Mouse (Mus musculus): ENCODE results near the gene Sik2. TPM values are rescaled to one million over a fixed set of nuclear protein-coding genes. Genes with fewer than 3 reads are reported as not detected.

Gene Sik2
- polyA plus RNA-seq, 1 experiment = 9.9 TPM

DNA sequence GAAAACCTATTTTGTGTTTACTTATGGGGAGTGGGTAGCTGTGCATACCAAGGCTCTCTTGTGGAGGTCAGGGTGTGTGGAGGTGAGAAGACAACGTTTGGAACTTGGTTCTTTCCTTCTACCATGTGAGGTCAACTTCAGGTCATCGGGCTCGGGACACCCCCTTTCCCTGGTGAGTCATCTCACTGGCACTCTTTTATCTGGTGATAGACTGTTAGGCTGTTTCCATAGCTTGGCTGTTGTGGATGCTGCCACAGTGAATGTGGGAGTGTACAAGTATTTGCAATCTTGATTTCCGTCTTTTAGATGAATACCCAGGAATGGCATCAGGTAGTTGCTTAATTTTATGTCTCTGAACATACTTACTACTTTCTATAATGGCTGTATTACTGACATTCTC lies 6.9 kb upstream of the Sik2 start:
- Histone ChIP-seq H3K27me3 (ENCODE audit: control insufficient read depth, insufficient read depth, low read length) (no peaks in the 10 kb centered on the region), H3K27ac (ENCODE audit: insufficient read depth, low read depth, low read length) (no peak overlapping the region), H3K4me3 (ENCODE audit: low read depth, low read length) (no peak overlapping the region), H3K4me1 (ENCODE audit: control insufficient read depth, insufficient read depth, insufficient read length, low read length) (no peaks in the 10 kb centered on the region), H3K36me3 (ENCODE audit: control insufficient read depth, insufficient read depth, low read length) (no peaks in the 10 kb centered on the region)
- no peak for TF ChIP-seq CTCF (IDR thresholded peaks at IDR 0.05; ENCODE audit: extremely low read depth, insufficient read length, insufficient replicate concordance, low read depth, low read length)
- no peak for TF ChIP-seq POLR2A (IDR thresholded peaks at IDR 0.05; ENCODE audit: low read depth, low read length)
- WGBS = 8% methylated on average over 4 of the region's 4 CpGs

GRCm38 (mm10) chr9:51013644-51014043 lies 4.8 kb upstream of the Sik2 start:
- Histone ChIP-seq H3K4me1 (ENCODE audit: control insufficient read depth, insufficient read depth, insufficient read length, low read length) (no peaks in the 10 kb centered on the region), H3K27me3 (ENCODE audit: control insufficient read depth, insufficient read depth, low read length) (no peaks in the 10 kb centered on the region), H3K36me3 (ENCODE audit: control insufficient read depth, insufficient read depth, low read length) (no peaks in the 10 kb centered on the region), H3K27ac (ENCODE audit: insufficient read depth, low read depth, low read length) (no peak overlapping the region), H3K4me3 (ENCODE audit: low read depth, low read length) (no peak overlapping the region)
- 82% methylated on average over 1 of the region's 1 CpGs for WGBS
- TF ChIP-seq POLR2A (IDR thresholded peaks at IDR 0.05; ENCODE audit: low read depth, low read length) = no peak

- TF ChIP-seq POLR2A (IDR thresholded peaks at IDR 0.05; ENCODE audit: low read depth, low read length) (no peak), CTCF (IDR thresholded peaks at IDR 0.05; ENCODE audit: extremely low read depth, insufficient read length, insufficient replicate concordance, low read depth, low read length) (no peak)
Measured at GRCm38 (mm10) chr9:51009656-51009950, 730 bp upstream of the Sik2 start.

DNA sequence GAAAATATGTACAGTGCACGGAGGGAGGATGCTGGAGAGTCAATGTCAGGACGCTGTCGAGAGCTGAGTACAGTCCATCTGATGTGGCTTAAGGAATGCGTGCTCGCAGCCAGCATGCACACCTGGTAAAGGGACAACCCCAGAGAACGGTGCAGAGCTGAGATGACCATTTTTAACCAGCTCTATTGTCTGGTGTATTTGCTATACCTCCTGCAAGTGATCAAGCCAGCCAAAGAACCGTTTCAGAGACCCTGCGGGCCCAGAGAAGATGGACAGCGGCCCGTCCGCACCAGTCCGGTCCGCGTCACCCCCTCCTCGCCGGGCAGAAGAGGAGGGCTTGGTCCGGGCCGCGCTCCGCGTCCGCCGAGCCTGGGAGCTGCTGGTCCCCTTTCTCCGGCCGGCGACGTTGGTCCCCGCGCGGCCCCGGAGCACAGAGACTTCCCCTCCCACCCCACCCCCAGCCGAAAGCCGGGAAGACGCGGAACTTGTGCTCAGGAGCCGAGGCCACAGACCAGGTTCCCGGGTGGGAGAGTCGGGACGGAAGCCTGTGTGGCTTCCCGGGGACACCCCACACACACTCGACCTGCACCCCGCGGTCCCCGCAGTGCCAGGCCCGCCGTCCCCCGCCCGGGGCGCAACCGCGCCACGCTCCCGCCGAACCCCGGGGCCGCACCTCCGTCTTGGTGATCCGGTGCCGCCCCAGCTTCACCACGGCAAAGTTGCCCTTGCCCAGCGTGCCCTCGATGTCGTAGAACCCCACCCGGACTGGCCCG lies 619 bp downstream of the Sik2 start:
- no peak for TF ChIP-seq CTCF (IDR thresholded peaks at IDR 0.05; ENCODE audit: extremely low read depth, insufficient read length, insufficient replicate concordance, low read depth, low read length)
- TF ChIP-seq POLR2A (IDR thresholded peaks at IDR 0.05; ENCODE audit: low read depth, low read length) = no peak

More at GRCm38 (mm10) chr9:51009656-51009950, 730 bp upstream of the Sik2 start:
- Histone ChIP-seq H3K4me3 (ENCODE audit: low read depth, low read length) (no peak overlapping the region), H3K27ac (ENCODE audit: insufficient read depth, low read depth, low read length) (no peak overlapping the region), H3K36me3 (ENCODE audit: control insufficient read depth, insufficient read depth, low read length) (no peaks in the 10 kb centered on the region), H3K4me1 (ENCODE audit: control insufficient read depth, insufficient read depth, insufficient read length, low read length) (no peaks in the 10 kb centered on the region), H3K27me3 (ENCODE audit: control insufficient read depth, insufficient read depth, low read length) (no peaks in the 10 kb centered on the region)
- 7% methylated on average over 6 of the region's 6 CpGs for WGBS

DNA sequence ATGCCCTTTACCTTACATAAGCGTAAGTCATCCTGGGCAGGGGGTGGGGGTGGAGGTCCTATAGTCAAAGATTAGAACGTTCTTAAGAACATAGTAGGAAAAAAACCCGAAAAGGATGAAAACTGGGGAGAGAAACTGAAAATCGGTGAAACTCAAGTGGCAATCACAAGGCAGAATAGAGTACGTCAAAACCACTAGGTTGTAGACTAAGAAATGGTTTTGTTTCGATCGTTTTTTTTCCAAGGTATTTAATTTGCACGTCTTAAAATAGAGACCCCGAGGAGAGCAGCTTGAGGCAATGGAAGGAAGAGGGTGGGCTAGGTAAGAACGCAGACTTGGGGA lies 1.2 kb downstream of the Sik2 start:
- Histone ChIP-seq H3K36me3 (ENCODE audit: control insufficient read depth, insufficient read depth, low read length) (no peaks in the 10 kb centered on the region), H3K4me1 (ENCODE audit: control insufficient read depth, insufficient read depth, insufficient read length, low read length) (no peaks in the 10 kb centered on the region), H3K27ac (ENCODE audit: insufficient read depth, low read depth, low read length) (no peak overlapping the region), H3K4me3 (ENCODE audit: low read depth, low read length) (peak overlapping the region; percentile 99), H3K27me3 (ENCODE audit: control insufficient read depth, insufficient read depth, low read length) (no peaks in the 10 kb centered on the region)
- TF ChIP-seq CTCF (IDR thresholded peaks at IDR 0.05; ENCODE audit: extremely low read depth, insufficient read length, insufficient replicate concordance, low read depth, low read length) (no peak), POLR2A (IDR thresholded peaks at IDR 0.05; ENCODE audit: low read depth, low read length) (no peak)
- 17% methylated on average over 10 of the region's 10 CpGs for WGBS

More for the DNA sequence above, 619 bp downstream of the Sik2 start:
- H3K36me3 ChIP-seq (ENCODE audit: control insufficient read depth, insufficient read depth, low read length) = no peaks in the 10 kb centered on the region
- H3K27me3 ChIP-seq (ENCODE audit: control insufficient read depth, insufficient read depth, low read length) = no peaks in the 10 kb centered on the region
- H3K27ac ChIP-seq (ENCODE audit: insufficient read depth, low read depth, low read length) = peak overlapping the region; percentile 89
- no peaks in the 10 kb centered on the region for H3K4me1 ChIP-seq (ENCODE audit: control insufficient read depth, insufficient read depth, insufficient read length, low read length)
- WGBS = 1% methylated on average over 65 of the region's 65 CpGs
- H3K4me3 ChIP-seq (ENCODE audit: low read depth, low read length) = peak overlapping the region; percentile 99

GRCm38 (mm10) chr9:51006846-51007245 lies 2.0 kb downstream of the Sik2 start:
- no peak for TF ChIP-seq CTCF (IDR thresholded peaks at IDR 0.05; ENCODE audit: extremely low read depth, insufficient read length, insufficient replicate concordance, low read depth, low read length)
- Histone ChIP-seq H3K4me3 (ENCODE audit: low read depth, low read length) (no peak overlapping the region), H3K27ac (ENCODE audit: insufficient read depth, low read depth, low read length) (no peak overlapping the region), H3K27me3 (ENCODE audit: control insufficient read depth, insufficient read depth, low read length) (no peaks in the 10 kb centered on the region), H3K4me1 (ENCODE audit: control insufficient read depth, insufficient read depth, insufficient read length, low read length) (no peaks in the 10 kb centered on the region), H3K36me3 (ENCODE audit: control insufficient read depth, insufficient read depth, low read length) (no peaks in the 10 kb centered on the region)
- WGBS = 5% methylated on average over 4 of the region's 4 CpGs

DNA sequence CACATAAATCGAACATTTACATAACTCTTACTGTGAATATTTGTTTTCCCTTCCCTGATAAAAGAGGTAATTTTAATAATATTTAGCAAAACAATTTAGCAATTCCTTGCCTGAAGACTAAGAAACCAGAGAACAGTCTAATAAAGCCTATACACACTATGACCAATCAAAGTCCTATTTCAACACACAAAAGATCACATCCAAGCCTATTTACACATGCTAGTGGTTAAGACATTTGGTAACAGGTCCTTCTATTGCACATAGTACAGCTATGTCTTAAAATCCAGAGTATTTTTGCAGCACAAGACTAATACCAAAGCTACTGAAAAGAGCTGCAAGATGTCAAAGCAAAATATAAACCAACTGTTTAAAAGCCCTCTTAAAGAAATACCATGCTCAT lies 4.8 kb downstream of the Sik2 start:
- H3K27ac ChIP-seq (ENCODE audit: insufficient read depth, low read depth, low read length) = no peak overlapping the region
- peaks cover 2% of the 10 kb centered on the region; the same call in 1 of the 2 replicates for H3K36me3 ChIP-seq (ENCODE audit: control insufficient read depth, insufficient read depth, low read length)
- no peak overlapping the region for H3K4me3 ChIP-seq (ENCODE audit: low read depth, low read length)
- no peaks in the 10 kb centered on the region for H3K27me3 ChIP-seq (ENCODE audit: control insufficient read depth, insufficient read depth, low read length)
- TF ChIP-seq CTCF (IDR thresholded peaks at IDR 0.05; ENCODE audit: extremely low read depth, insufficient read length, insufficient replicate concordance, low read depth, low read length) (no peak), POLR2A (IDR thresholded peaks at IDR 0.05; ENCODE audit: low read depth, low read length) (no peak)
- H3K4me1 ChIP-seq (ENCODE audit: control insufficient read depth, insufficient read depth, insufficient read length, low read length) = no peaks in the 10 kb centered on the region
- 70% methylated on average over 1 of the region's 1 CpGs for WGBS

All from small intestine, adult 2 months (tissue).